Mouse (Mus musculus) gastrocnemius, adult 18-20 months (tissue): ENCODE data around the gene N4bp3. TPM values are rescaled to one million over a fixed set of nuclear protein-coding genes. Genes with fewer than 3 reads are reported as not detected.

Source experiments
- DNase-seq: peaks from one replicate; pipeline ENCODE4 v3.0.0; 2021; ENCODE audit warnings: low spot score
- total RNA-seq, 2 experiments: library from RNA; stranded (reverse); gene quantifications; 2 replicates each; pipeline ENCODE4 v1.2.3; 2021

The N4bp3 gene
- total RNA-seq, 2 experiments from 2014 or later = 2.0 to 2.6 TPM

GRCm38 (mm10) chr11:51605602-51606446 is 44.8 kb downstream of the N4bp3 start:
- peak; percentile 87 for DNase-seq

GRCm38 (mm10) chr11:51602253-51602652 is 48.4 kb downstream of the N4bp3 start:
- DNase-seq = no peak

GRCm38 (mm10) chr11:51597553-51597952 is 53.1 kb downstream of the N4bp3 start:
- no peak for DNase-seq

- no peak for DNase-seq
These were observed 55.1 kb downstream of the N4bp3 start for GRCm38 (mm10) chr11:51595459-51596083.

- no peak for DNase-seq
These were observed 55.8 kb downstream of the N4bp3 start for GRCm38 (mm10) chr11:51594715-51595350.

- no peak for DNase-seq
These were observed 56.8 kb downstream of the N4bp3 start for GRCm38 (mm10) chr11:51593849-51594248.

GRCm38 (mm10) chr11:51593368-51593767 is 57.3 kb downstream of the N4bp3 start:
- DNase-seq = no peak

Other genes with a start within 250 kb of the N4bp3 start
- gene Phykpl, start 66.1 kb downstream of the N4bp3 start, total RNA-seq = 10 to 100 TPM; 10.9 to 11.9 TPM
- 100 to 1,000 TPM; 103 to 109 TPM for gene Hnrnpab, start 44.0 kb downstream of the N4bp3 start, total RNA-seq
- gene Nhp2, start 31.1 kb downstream of the N4bp3 start, total RNA-seq = 10 to 100 TPM; 24.2 to 28.1 TPM
- gene Rmnd5b, start 14.9 kb downstream of the N4bp3 start, total RNA-seq = 10 to 100 TPM; 10.7 to 12.7 TPM
- gene D930048N14Rik, start 112 bp upstream of the N4bp3 start, total RNA-seq = under 1 TPM; 0.09 to 0.14 TPM
- gene 0610009B22Rik, start 38.0 kb upstream of the N4bp3 start, total RNA-seq = 10 to 100 TPM; 40.2 to 46.1 TPM
- 10 to 100 TPM; 32.4 to 42.5 TPM for gene Sec24a, start 112.8 kb upstream of the N4bp3 start, total RNA-seq
- 100 to 1,000 TPM; 433 to 496 TPM for gene Sar1b, start 112.8 kb upstream of the N4bp3 start, total RNA-seq
- gene Jade2, start 206.8 kb upstream of the N4bp3 start, total RNA-seq = 1 to 10 TPM; 6.5 to 9.4 TPM